Mouse (Mus musculus) bone marrow, adult 2 months (tissue): ENCODE data around the gene Ccdc148.

Experiments
- CTCF ChIP-seq: fragments of 200-500 bp; IDR thresholded peaks from 2 replicates; pipeline ENCODE4 v1.5.1; 2011; ENCODE audit warnings: low read length, control low read depth; ENCODE audit not compliant: control insufficient read depth, insufficient read depth
- POLR2A ChIP-seq: fragments of 200-500 bp; IDR thresholded peaks from 2 replicates; pipeline ENCODE4 v1.6.1; 2011; ENCODE audit warnings: low read depth, mild to moderate bottlenecking, control low read depth, low read length, borderline replicate concordance; ENCODE audit not compliant: control insufficient read depth

GRCm38 (mm10) chr2:59129023-59129422 lies 31.5 kb downstream of the Ccdc148 start:
- TF ChIP-seq CTCF (no peak), POLR2A (no peak)
